8 mouse cellular contexts compared by ENCODE assay signal in genomic region chr2:145832836-145833221, GRCm38 (mm10).
DNase-seq lines count a peak whose midpoint lies in the region; ATAC-seq and TF ChIP-seq lines count a peak whose summit lies in the region.

No protein-coding gene starts in this region.

- no peaks in the 10 kb centered on the region for H3K36me3 ChIP-seq in heart, embryonic 16.5 days (ENCODE audit: control insufficient read depth, insufficient read depth)
- 0 out of 2 replicates have a peak, but pooled peaks cover 3% of the 10 kb centered on the region for H3K36me3 ChIP-seq in liver, postnatal 0 days (replicated peaks; ENCODE audit: insufficient read depth, low read length)

- H3K9me3 ChIP-seq in heart, embryonic 16.5 days (replicated peaks; ENCODE audit: control insufficient read depth, low read length): no peaks in the 10 kb centered on the region
- no peaks in the 10 kb centered on the region for H3K9me3 ChIP-seq in liver, postnatal 0 days (ENCODE audit: low read length)

- no peaks in the 10 kb centered on the region for H3K27me3 ChIP-seq in heart, embryonic 16.5 days (ENCODE audit: control insufficient read depth, insufficient read depth, low read length)
- H3K27me3 ChIP-seq in liver, postnatal 0 days (ENCODE audit: insufficient read depth, low read length): no peaks in the 10 kb centered on the region

- peak overlapping the region; percentile 79 for H3K27ac ChIP-seq in gastrocnemius, adult 2 months
- H3K27ac ChIP-seq in heart, embryonic 16.5 days (ENCODE audit: low read length): peak overlapping the region; percentile 70
- peak overlapping the region; percentile 40; the same call in 1 of the 2 replicates for H3K27ac ChIP-seq in liver, postnatal 0 days (ENCODE audit: low read depth)

- no peak for DNase-seq in gastrocnemius, adult 2 months
- DNase-seq in gastrocnemius, adult 18-20 months (ENCODE audit: low spot score): no peak
- peak; percentile 35 for DNase-seq in 3T3-L1 (ENCODE audit: low read depth, low spot score)
- DNase-seq in liver, postnatal 0 days: no peak
- DNase-seq in cerebellum, adult 9-11 months: no peak
- no peak for DNase-seq in gastrocnemius, adult 8-10 months (ENCODE audit: low spot score in 2 of 2)
- DNase-seq in urinary bladder, postnatal 4 days (ENCODE audit: low spot score in 2 of 2): no peak

- peak overlapping the region; percentile 45; the same call in 1 of the 2 replicates for H3K9ac ChIP-seq in heart, embryonic 16.5 days (ENCODE audit: low read length)
- no peak overlapping the region for H3K9ac ChIP-seq in liver, postnatal 0 days (replicated peaks)

- peak; percentile 24; the same call in 1 of the 2 replicates for TF ChIP-seq CTCF in gastrocnemius, adult 2 months (IDR thresholded peaks at IDR 0.05)
- no peak for TF ChIP-seq CTCF in liver, postnatal 0 days (IDR thresholded peaks at IDR 0.05; ENCODE audit: low read depth)

- H3K4me3 ChIP-seq in gastrocnemius, adult 2 months: peak overlapping the region; percentile 57
- peak overlapping the region; percentile 21; the same call in 1 of the 2 replicates for H3K4me3 ChIP-seq in heart, embryonic 16.5 days (ENCODE audit: low read length)
- H3K4me3 ChIP-seq in liver, postnatal 0 days (ENCODE audit: low read depth, low read length): no peak overlapping the region

- WGBS in heart, embryonic 16.5 days: 57% methylated on average over 5 of the region's 5 CpGs
- WGBS in liver, postnatal 0 days (ENCODE audit: insufficient replicate concordance): 40% methylated on average over 5 of the region's 5 CpGs

- no peak for ATAC-seq in heart, embryonic 16.5 days (replicated peaks; ENCODE audit: extremely low read depth, insufficient read depth, low FRiP score)
- no peak for ATAC-seq in liver, postnatal 0 days

- intact Hi-C loops in gastrocnemius, adult 2 months (cut with DNase I): no loop called here

- peak overlapping the region; percentile 53 for H3K4me2 ChIP-seq in heart, embryonic 16.5 days (ENCODE audit: low read depth, low read length)
- peak overlapping the region; percentile 18; the same call in 1 of the 2 replicates for H3K4me2 ChIP-seq in liver, postnatal 0 days (ENCODE audit: low read depth, low read length)

- peaks cover 17% of the 10 kb centered on the region for H3K4me1 ChIP-seq in heart, embryonic 16.5 days (ENCODE audit: control insufficient read depth, insufficient read depth, low read length)
- H3K4me1 ChIP-seq in liver, postnatal 0 days (ENCODE audit: insufficient read depth): peaks cover 17% of the 10 kb centered on the region

- TF ChIP-seq EP300 in liver, postnatal 0 days (IDR thresholded peaks at IDR 0.05; ENCODE audit: low read depth): no peak
